Mouse (Mus musculus) forebrain, embryonic 11.5 days (tissue): Measurements from ENCODE around the gene Prkch. TPM values are rescaled to one million over a fixed set of nuclear protein-coding genes. Genes with fewer than 3 reads are reported as not detected.

Experiments used
- ATAC-seq: fragments of 200-750 bp; cut with Nextera tagmentation; replicated peaks from 2 replicates; pipeline ENCODE4 v1.8.0; 2017; ENCODE audit warnings: moderate TSS enrichment; ENCODE audit not compliant: low FRiP score
- DNase-seq: peaks from one replicate; pipeline ENCODE4 v3.0.0-alpha.2; 2017; ENCODE audit warnings: low spot score
- H3K27ac ChIP-seq: fragments of 300-500 bp; sonication (generic); 2 replicates; pipeline ENCODE4 v1.5.1; 2014; ENCODE audit warnings: low read depth, low read length
- H3K27me3 ChIP-seq: fragments of 300-500 bp; sonication (generic); 2 replicates; pipeline ENCODE4 v1.6.1; 2014; ENCODE audit warnings: mild to moderate bottlenecking, low read length, mixed read lengths; ENCODE audit not compliant: control insufficient read depth, insufficient read depth
- H3K36me3 ChIP-seq: fragments of 300-500 bp; sonication (generic); 2 replicates; pipeline ENCODE4 v1.6.1; 2014; ENCODE audit warnings: mild to moderate bottlenecking, low read length, moderate library complexity, mixed read lengths; ENCODE audit not compliant: control insufficient read depth, insufficient read depth
- H3K4me1 ChIP-seq: fragments of 300-500 bp; sonication (generic); replicated peaks from 2 replicates; pipeline ENCODE4 v1.6.1; 2014; ENCODE audit warnings: low read length, mixed read lengths; ENCODE audit not compliant: control insufficient read depth, insufficient read depth
- H3K4me2 ChIP-seq: fragments of 300-500 bp; sonication (generic); 2 replicates; pipeline ENCODE4 v1.6.1; 2014; ENCODE audit warnings: low read depth, mild to moderate bottlenecking, low read length, moderate library complexity, mixed read lengths; ENCODE audit not compliant: severe bottlenecking
- H3K4me3 ChIP-seq: fragments of 300-500 bp; sonication (generic); 2 replicates; pipeline ENCODE4 v1.5.1; 2014; ENCODE audit warnings: low read depth, low read length
- H3K9ac ChIP-seq: fragments of 300-500 bp; sonication (generic); 2 replicates; pipeline ENCODE4 v1.6.1; 2014; ENCODE audit warnings: low read length
- H3K9me3 ChIP-seq: fragments of 300-500 bp; sonication (generic); 2 replicates; pipeline ENCODE4 v1.6.1; 2016; ENCODE audit warnings: low read length, mixed read lengths; ENCODE audit not compliant: control insufficient read depth
- WGBS: fragments of 180-500 bp; shearing (Covaris S2); extraction: QIAGEN DNeasy Blood & Tissue Kit; methylation state at CpG from one replicate; pipeline ENCODE4 v1.1.7; 2014; 5-methylcytosine and 5-hydroxymethylcytosine counted together
- polyA plus RNA-seq: library from polyadenylated mRNA; unstranded; fragments of >200 nt; fragmentation: Nextera tagmentation; extraction: Ambion mirVana; gene quantifications from 2 replicates; pipeline ENCODE4 v1.2.1, GENCODE M21; 2014

Prkch gene
- polyA plus RNA-seq, 1 experiment from 2014 or later = 5.6 TPM

DNA sequence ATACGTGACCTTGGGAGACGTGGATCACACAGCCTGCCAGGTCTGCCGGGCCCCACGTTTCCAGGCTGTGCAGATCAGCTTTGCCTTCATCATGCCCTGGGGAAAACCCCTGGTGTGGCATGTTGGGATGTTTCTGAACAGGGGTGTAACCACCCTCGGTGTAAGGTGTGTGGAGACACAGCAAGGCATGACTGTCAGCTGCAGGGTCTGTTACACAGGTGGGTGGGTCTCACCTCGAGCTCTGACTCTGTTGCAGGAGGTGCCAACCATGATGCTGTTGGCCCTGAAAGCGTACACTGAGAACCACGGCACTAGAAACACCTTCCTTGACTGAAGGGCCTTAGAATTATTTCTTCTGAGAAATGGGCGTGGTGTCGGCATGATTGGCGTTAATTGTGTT, 46.6 kb downstream of the Prkch start:
- Histone ChIP-seq H3K9ac (no peak overlapping the region), H3K4me1 (no peaks in the 10 kb centered on the region), H3K27ac (no peak overlapping the region), H3K27me3 (no peaks in the 10 kb centered on the region), H3K4me2 (no peak overlapping the region), H3K9me3 (no peaks in the 10 kb centered on the region), H3K4me3 (no peak overlapping the region), H3K36me3 (no peaks in the 10 kb centered on the region)
- 78% methylated on average over 11 of the region's 11 CpGs for WGBS
- ATAC-seq (no peak), DNase-seq (no peak)

- Histone ChIP-seq H3K4me3 (no peak overlapping the region), H3K27ac (no peak overlapping the region), H3K4me1 (no peaks in the 10 kb centered on the region), H3K4me2 (no peak overlapping the region), H3K36me3 (no peaks in the 10 kb centered on the region), H3K9ac (no peak overlapping the region), H3K27me3 (no peaks in the 10 kb centered on the region), H3K9me3 (no peaks in the 10 kb centered on the region)
- WGBS = 16% methylated on average over 8 of the region's 8 CpGs
- ATAC-seq (no peak), DNase-seq (no peak)
These were observed 48.2 kb downstream of the Prkch start for GRCm38 (mm10) chr12:73632671-73633244.

- H3K9ac ChIP-seq = no peak overlapping the region
- no peaks in the 10 kb centered on the region for H3K9me3 ChIP-seq
- no peak for ATAC-seq
- no peak overlapping the region for H3K4me3 ChIP-seq
- H3K27ac ChIP-seq = no peak overlapping the region
- H3K4me2 ChIP-seq = no peak overlapping the region
- no peaks in the 10 kb centered on the region for H3K27me3 ChIP-seq
- H3K4me1 ChIP-seq = no peaks in the 10 kb centered on the region
- 92% methylated on average over 4 of the region's 4 CpGs for WGBS
- H3K36me3 ChIP-seq = no peaks in the 10 kb centered on the region
- DNase-seq = no peak
These were observed 49.1 kb downstream of the Prkch start for GRCm38 (mm10) chr12:73633707-73634106.

DNA sequence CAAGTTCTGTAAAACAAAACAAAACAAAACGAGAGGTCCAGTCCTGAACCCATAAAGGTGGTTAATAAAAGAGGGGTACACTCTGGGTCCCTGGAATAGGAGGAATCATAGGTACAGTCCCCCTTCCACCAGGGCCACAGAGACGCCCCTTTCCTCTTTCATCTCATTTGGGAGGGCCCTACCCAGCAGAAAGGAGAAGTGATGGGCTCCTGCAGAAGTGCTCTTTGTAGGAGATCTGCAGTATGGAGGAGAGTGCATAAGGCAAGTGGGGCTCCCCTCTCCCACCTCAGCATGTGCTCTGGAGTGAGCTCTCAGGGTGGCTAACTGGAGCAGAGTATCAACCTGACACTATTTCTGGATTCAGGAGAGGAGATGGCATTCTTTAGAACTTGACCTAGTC, 55.0 kb downstream of the Prkch start:
- WGBS = 77% methylated on average over 2 of the region's 2 CpGs
- Histone ChIP-seq H3K36me3 (no peaks in the 10 kb centered on the region), H3K4me3 (no peak overlapping the region), H3K4me2 (no peak overlapping the region), H3K27ac (no peak overlapping the region), H3K27me3 (no peaks in the 10 kb centered on the region), H3K9me3 (no peaks in the 10 kb centered on the region), H3K9ac (no peak overlapping the region), H3K4me1 (no peaks in the 10 kb centered on the region)
- ATAC-seq = no peak
- no peak for DNase-seq

DNA sequence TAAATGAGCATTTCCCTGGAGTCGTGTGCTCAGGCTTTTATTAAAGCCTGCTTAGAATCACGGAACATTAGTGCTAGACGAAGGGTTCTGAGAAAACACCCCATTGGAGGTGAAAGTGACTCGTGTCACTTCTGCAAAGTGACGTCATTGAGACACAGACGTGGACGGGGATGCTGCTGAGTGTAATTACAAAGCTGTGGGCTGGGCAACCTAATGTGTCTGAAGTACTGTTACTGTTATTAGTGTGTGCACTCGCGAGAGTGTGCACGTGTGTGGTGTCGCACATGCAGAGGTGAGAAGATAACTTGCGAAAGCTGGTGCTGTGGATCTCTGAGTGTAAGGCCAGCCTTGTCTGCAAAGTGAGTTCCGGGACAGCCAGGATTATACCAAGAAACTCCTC, 56.6 kb downstream of the Prkch start:
- Histone ChIP-seq H3K27ac (no peak overlapping the region), H3K27me3 (no peaks in the 10 kb centered on the region), H3K36me3 (no peaks in the 10 kb centered on the region), H3K9me3 (no peaks in the 10 kb centered on the region), H3K4me1 (no peaks in the 10 kb centered on the region), H3K4me2 (no peak overlapping the region), H3K4me3 (no peak overlapping the region), H3K9ac (no peak overlapping the region)
- ATAC-seq = no peak
- DNase-seq = no peak
- 80% methylated on average over 13 of the region's 13 CpGs for WGBS

DNA sequence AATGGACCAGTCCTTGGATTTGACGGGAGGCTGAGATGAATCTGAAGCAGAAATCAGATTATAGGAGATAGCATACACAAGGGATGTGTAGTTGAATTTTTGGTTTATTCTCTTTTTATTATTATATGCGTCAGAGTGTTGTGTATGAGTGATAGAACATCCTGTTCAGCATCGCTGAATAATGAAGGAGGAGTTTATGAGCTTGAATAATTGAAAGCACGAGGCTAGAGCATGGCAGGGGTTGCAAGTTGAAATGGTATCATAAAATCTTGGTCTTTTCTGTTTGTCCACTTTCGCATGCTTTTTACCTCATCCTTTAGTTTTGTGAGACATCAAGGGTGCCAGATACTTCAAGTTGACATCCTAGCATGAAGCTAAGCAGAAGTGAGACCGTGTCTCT, 60.6 kb downstream of the Prkch start:
- H3K27ac ChIP-seq = no peak overlapping the region
- DNase-seq (no peak), ATAC-seq (no peak)
- no peaks in the 10 kb centered on the region for H3K27me3 ChIP-seq
- 90% methylated on average over 6 of the region's 6 CpGs for WGBS
- no peak overlapping the region for H3K9ac ChIP-seq
- H3K4me1 ChIP-seq = no peaks in the 10 kb centered on the region
- H3K4me2 ChIP-seq = no peak overlapping the region
- H3K4me3 ChIP-seq = no peak overlapping the region
- H3K9me3 ChIP-seq = no peaks in the 10 kb centered on the region
- H3K36me3 ChIP-seq = no peaks in the 10 kb centered on the region

GRCm38 (mm10) chr12:73647686-73648085, 63.1 kb downstream of the Prkch start:
- no peak for ATAC-seq

DNA sequence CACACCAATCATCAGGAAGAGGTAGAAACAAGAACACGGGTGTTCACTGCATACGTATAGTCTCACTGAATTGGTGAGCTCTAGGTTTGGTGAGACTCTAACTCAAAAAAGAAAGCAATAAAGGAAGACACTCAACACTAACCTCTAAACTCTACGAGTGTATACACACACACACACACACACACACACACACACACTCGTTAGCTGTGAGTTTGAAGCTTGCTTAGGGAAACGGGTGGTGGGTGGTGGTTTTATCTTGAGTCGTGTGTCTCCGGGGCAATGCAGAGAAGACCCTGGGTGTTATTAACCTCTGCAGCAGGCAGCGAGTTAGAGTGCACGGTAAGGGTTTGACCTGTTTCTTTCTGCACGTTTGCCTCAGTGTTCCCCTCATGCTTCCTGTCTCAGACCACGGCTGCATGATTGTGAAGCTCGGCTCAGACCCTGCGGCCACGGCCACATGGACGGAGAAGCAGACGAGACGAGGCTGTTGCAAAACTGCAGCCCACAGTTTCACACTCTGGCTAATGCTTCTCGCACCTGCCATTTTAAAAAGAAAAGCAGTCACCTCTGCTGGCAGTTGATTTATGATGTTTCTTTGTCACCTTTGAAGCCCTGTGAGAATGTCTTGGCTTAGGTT, 72.1 kb downstream of the Prkch start:
- no peaks in the 10 kb centered on the region for H3K27me3 ChIP-seq
- WGBS = 83% methylated on average over 18 of the region's 18 CpGs
- DNase-seq = no peak

More at GRCm38 (mm10) chr12:73647686-73648085, 63.1 kb downstream of the Prkch start:
- Histone ChIP-seq H3K36me3 (no peaks in the 10 kb centered on the region), H3K4me3 (no peak overlapping the region), H3K9ac (no peak overlapping the region), H3K4me2 (no peak overlapping the region), H3K27me3 (no peaks in the 10 kb centered on the region), H3K9me3 (no peaks in the 10 kb centered on the region), H3K4me1 (no peaks in the 10 kb centered on the region), H3K27ac (no peak overlapping the region)
- WGBS = 84% methylated on average over 2 of the region's 2 CpGs
- DNase-seq = no peak

DNA sequence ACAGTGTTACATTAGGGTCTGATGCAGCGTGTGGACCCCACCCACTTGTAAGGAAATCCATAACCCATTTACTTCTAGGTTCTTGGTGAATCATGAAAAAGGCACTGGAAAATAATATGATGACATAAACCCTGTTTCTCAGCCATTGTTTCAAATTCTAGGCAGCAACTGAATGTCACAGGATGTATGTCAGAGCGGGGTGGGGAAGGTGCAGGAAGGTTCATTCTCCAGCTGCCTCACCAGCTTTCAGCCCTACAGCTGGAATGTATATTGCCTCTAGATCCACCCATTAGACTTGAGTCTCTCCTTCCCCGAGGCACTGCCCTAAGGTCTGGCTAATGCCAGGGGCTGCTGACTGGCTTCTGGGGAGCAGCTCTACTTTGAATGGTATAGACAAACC, 78.8 kb downstream of the Prkch start:
- H3K27ac ChIP-seq = no peak overlapping the region
- no peak overlapping the region for H3K9ac ChIP-seq
- no peaks in the 10 kb centered on the region for H3K4me1 ChIP-seq
- no peaks in the 10 kb centered on the region for H3K36me3 ChIP-seq
- H3K27me3 ChIP-seq = no peaks in the 10 kb centered on the region
- H3K4me2 ChIP-seq = no peak overlapping the region
- 86% methylated on average over 3 of the region's 3 CpGs for WGBS
- no peak overlapping the region for H3K4me3 ChIP-seq
- no peaks in the 10 kb centered on the region for H3K9me3 ChIP-seq
- no peak for DNase-seq
- ATAC-seq = no peak

More for the DNA sequence above, 72.1 kb downstream of the Prkch start:
- Histone ChIP-seq H3K4me2 (no peak overlapping the region), H3K9ac (no peak overlapping the region), H3K9me3 (no peaks in the 10 kb centered on the region), H3K36me3 (no peaks in the 10 kb centered on the region), H3K4me1 (no peaks in the 10 kb centered on the region), H3K27ac (no peak overlapping the region), H3K4me3 (no peak overlapping the region)
- ATAC-seq = no peak
